Mouse (Mus musculus): ENCODE measurements around the gene Cep112. TPM values are rescaled to one million over a fixed set of nuclear protein-coding genes. Genes with fewer than 3 reads are reported as not detected.

Cep112 gene
- total RNA-seq (2023), result 1 to 10 TPM; 1.6 to 1.8 TPM

DNA sequence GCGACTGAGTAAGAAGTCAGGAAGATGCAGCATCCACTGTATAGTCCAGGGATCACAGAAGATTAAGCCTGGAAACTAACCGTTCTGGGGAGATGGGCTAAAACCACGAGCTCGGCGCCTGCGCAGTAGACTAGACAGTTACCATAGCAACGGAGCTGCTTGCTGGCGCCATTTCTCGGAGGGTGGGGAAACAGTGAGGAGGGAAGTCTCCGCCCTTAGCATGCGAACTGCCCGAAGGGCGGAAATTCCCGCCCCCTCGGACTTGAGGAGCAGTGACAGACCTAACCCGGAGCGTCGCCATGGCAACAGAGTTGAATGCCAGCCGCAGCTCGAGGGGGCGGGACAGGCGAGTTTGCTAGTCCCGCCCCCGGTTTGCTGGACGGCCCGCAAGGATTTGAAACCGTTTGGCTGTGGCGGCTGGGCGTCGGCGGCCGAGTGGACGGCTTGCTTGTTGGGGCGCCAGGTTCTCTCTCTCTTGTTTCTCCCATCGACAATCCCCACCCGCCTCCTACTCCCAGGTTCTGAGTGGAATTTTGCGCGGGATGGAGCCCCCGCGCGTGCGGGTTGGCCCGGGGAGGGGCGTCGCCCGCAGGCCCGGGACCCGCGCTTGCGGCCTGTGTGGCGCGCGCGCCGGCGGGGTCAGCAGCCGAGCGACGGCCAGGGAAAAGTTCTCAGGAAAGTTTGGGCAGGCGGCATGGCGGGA is at the start of gene Cep112:
TSS of gene Cep112 (plus strand) at position 304 of the 703 bp plus-strand sequence.

Other genes starting within 250 kb of the Cep112 start
- gene Apoh, start 81.8 kb upstream of the Cep112 start, total RNA-seq (2023), result not detected
- gene Prkca, start 81.3 kb upstream of the Cep112 start, total RNA-seq (2023), result 1 to 10 TPM; 3.1 to 4.6 TPM